Mouse (Mus musculus) brain, embryonic 14.5 days (tissue): Measurements from ENCODE around the gene Vhl.

ENCODE experiments used
- CTCF ChIP-seq: fragments of 200-500 bp; IDR thresholded peaks from 2 replicates; pipeline ENCODE4 v1.5.1; 2012; ENCODE audit warnings: inconsistent platforms, mild to moderate bottlenecking, moderate library complexity, borderline replicate concordance; ENCODE audit not compliant: insufficient read depth, insufficient read length; ENCODE audit errors: extremely low read depth
- POLR2A ChIP-seq: fragments of 200-500 bp; IDR thresholded peaks from 2 replicates; pipeline ENCODE4 v1.6.1; 2012; ENCODE audit warnings: mild to moderate bottlenecking, inconsistent platforms, borderline replicate concordance; ENCODE audit not compliant: poor library complexity, insufficient read depth, insufficient read length, severe bottlenecking; ENCODE audit errors: extremely low read depth

DNA sequence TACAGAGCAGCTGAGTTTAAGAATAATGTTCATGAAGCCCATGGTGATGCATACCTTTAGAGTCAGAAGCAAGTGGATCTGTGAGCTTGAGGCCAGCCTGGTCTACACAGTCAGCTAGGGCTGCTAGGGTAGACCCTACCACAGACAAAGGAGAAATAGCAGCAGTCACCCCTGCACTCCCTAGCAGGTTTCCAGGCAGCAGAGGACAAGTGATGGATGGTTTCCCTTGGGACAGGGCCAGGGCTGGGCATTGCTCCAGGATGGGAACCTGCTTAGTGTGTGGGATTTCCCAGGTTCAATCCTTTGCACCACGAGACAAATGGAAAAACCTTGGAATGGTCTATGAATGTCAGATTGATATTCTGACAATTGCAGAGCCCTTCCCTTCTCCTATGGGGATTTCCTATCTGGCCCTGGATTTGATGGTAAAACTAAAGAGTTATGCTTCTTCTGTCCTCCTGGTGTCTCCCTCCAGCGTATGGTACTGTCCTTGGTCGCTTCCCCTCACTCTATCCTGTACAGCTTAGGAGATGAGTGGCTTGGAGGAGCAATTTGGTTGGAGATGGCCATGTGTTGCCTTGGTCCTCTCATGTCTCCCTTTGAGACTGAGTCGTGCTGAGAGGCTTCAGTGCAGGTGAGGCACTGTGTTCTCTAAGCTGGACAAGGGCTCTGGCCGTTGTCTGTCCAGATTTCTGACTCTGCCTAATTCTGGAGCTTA, 37.1 kb upstream of the Vhl start:
- no peak for TF ChIP-seq CTCF
- no peak for TF ChIP-seq POLR2A
